Mouse (Mus musculus) liver, embryonic 12.5 days (tissue): ENCODE measurements around the gene Gm7102. TPM values are rescaled to one million over a fixed set of nuclear protein-coding genes. Genes with fewer than 3 reads are reported as not detected.

Experiments used
- ATAC-seq: fragments of 200-750 bp; cut with Nextera tagmentation; 2 replicates; pipeline ENCODE4 v1.8.0; 2017; ENCODE audit warnings: moderate number of reproducible peaks, mild to moderate bottlenecking, moderate library complexity
- H3K27ac ChIP-seq: fragments of 300-500 bp; sonication (generic); 2 replicates; pipeline ENCODE4 v1.5.1; 2016; ENCODE audit warnings: mild to moderate bottlenecking
- H3K27me3 ChIP-seq: fragments of 300-500 bp; sonication (generic); replicated peaks from 2 replicates; pipeline ENCODE4 v1.6.1; 2016; ENCODE audit warnings: mild to moderate bottlenecking, moderate library complexity
- H3K36me3 ChIP-seq: fragments of 300-500 bp; sonication (generic); 2 replicates; pipeline ENCODE4 v1.6.1; 2016; ENCODE audit warnings: mild to moderate bottlenecking, moderate library complexity
- H3K4me1 ChIP-seq: fragments of 300-500 bp; sonication (generic); 2 replicates; pipeline ENCODE4 v1.6.1; 2016
- H3K4me2 ChIP-seq: fragments of 300-500 bp; sonication (generic); 2 replicates; pipeline ENCODE4 v1.6.1; 2016; ENCODE audit warnings: mild to moderate bottlenecking, moderate library complexity
- H3K4me3 ChIP-seq: fragments of 300-500 bp; sonication (generic); 2 replicates; pipeline ENCODE4 v1.5.1; 2016; ENCODE audit warnings: mild to moderate bottlenecking, moderate library complexity
- H3K9ac ChIP-seq: fragments of 300-500 bp; sonication (generic); 2 replicates; pipeline ENCODE4 v1.6.1; 2016; ENCODE audit warnings: mild to moderate bottlenecking, moderate library complexity
- H3K9me3 ChIP-seq: fragments of 300-500 bp; sonication (generic); replicated peaks from 2 replicates; pipeline ENCODE4 v1.6.1; 2016; ENCODE audit warnings: mild to moderate bottlenecking, moderate library complexity
- WGBS: fragments of 180-500 bp; shearing (Covaris S2); methylation state at CpG from one replicate; pipeline ENCODE4 v1.1.7; 2016; ENCODE audit not compliant: insufficient replicate concordance; 5-methylcytosine and 5-hydroxymethylcytosine counted together
- polyA plus RNA-seq: library from polyadenylated mRNA; unstranded; fragments of >200 nt; fragmentation: Nextera tagmentation; extraction: Ambion mirVana; gene quantifications from 2 replicates; pipeline ENCODE4 v1.2.1, GENCODE M21; 2016

Gm7102 gene
- polyA plus RNA-seq, 1 experiment from 2014 or later = 0.17 TPM

- ATAC-seq = peak; percentile 100
- peak within 1 kb of the TSS; percentile 71 for H3K4me3 ChIP-seq
- no peaks in the 10 kb centered on the region for H3K27me3 ChIP-seq
- peaks cover 26% of the 10 kb centered on the region for H3K4me1 ChIP-seq
- H3K4me2 ChIP-seq = peak within 1 kb of the TSS; percentile 68
- peaks cover 3% of the 10 kb centered on the region for H3K36me3 ChIP-seq
- WGBS = 1% methylated on average over 18 of the region's 18 CpGs
- H3K9ac ChIP-seq = peak within 1 kb of the TSS; percentile 77
- H3K27ac ChIP-seq = peak within 1 kb of the TSS; percentile 78
- no peaks in the 10 kb centered on the region for H3K9me3 ChIP-seq
These were observed 35.5 kb downstream of the Gm7102 start, which contains the start of gene Zfp950 for GRCm38 (mm10) chr19:61140342-61141206. Gene Zfp950, minus strand, starts transcription at chr19:61140840.

- Histone ChIP-seq H3K27ac (no peak overlapping the region), H3K36me3 (peaks cover 10% of the 10 kb centered on the region), H3K9me3 (no peaks in the 10 kb centered on the region), H3K27me3 (no peaks in the 10 kb centered on the region), H3K4me2 (no peak overlapping the region), H3K4me1 (peaks cover 26% of the 10 kb centered on the region), H3K9ac (no peak overlapping the region), H3K4me3 (no peak overlapping the region)
- ATAC-seq = no peak
These were observed 37.5 kb downstream of the Gm7102 start for GRCm38 (mm10) chr19:61138655-61139054.

- Histone ChIP-seq H3K27ac (no peak overlapping the region), H3K4me1 (no peaks in the 10 kb centered on the region), H3K4me2 (no peak overlapping the region), H3K27me3 (no peaks in the 10 kb centered on the region), H3K36me3 (peaks cover 37% of the 10 kb centered on the region), H3K9ac (no peak overlapping the region), H3K4me3 (no peak overlapping the region), H3K9me3 (no peaks in the 10 kb centered on the region)
- WGBS = 81% methylated on average over 10 of the region's 10 CpGs
- no peak for ATAC-seq
These were observed 45.0 kb downstream of the Gm7102 start for GRCm38 (mm10) chr19:61131096-61131495.

Other genes starting within 250 kb of the Gm7102 start
- gene Zfp950, start 35.5 kb downstream of the Gm7102 start, polyA plus RNA-seq = 16.8 and 17.4 TPM in 2 replicates
- not detected in 2 replicates for gene Gm6020, start 7.6 kb upstream of the Gm7102 start, polyA plus RNA-seq
- gene Csf2ra, start 52.1 kb upstream of the Gm7102 start, polyA plus RNA-seq = 14.2 and 15.9 TPM in 2 replicates
- not detected in 2 replicates for gene Gm21060, start 120.8 kb upstream of the Gm7102 start, polyA plus RNA-seq